Mouse (Mus musculus): ENCODE results near the gene Capza2. TPM values are rescaled to one million over a fixed set of nuclear protein-coding genes. Genes with fewer than 3 reads are reported as not detected.
A peak's percentile ranks its signal among the peaks of the same experiment; 100 is the strongest.
"Not testable (repeated sequence)": the region's sequence is repeated elsewhere in the genome, so short reads cannot be mapped to it uniquely, and the experiment has no call there.

Capza2 gene
- total RNA-seq, 2 experiments from 2014 or later: 277 to 334 TPM

- peak; percentile 37; the same call in 1 of the 2 replicates for ATAC-seq (replicated peaks; ENCODE audit: poor library complexity)
Observed at GRCm38 (mm10) chr6:17696321-17696734, 60.3 kb downstream of the Capza2 start.

GRCm38 (mm10) chr6:17700936-17701612 is 65.0 kb downstream of the Capza2 start:
- ATAC-seq (replicated peaks; ENCODE audit: poor library complexity): no peak

- not testable (repeated sequence) for ATAC-seq (replicated peaks; ENCODE audit: poor library complexity)
Observed at GRCm38 (mm10) chr6:17704038-17704437, 68.0 kb downstream of the Capza2 start.

GRCm38 (mm10) chr6:17705973-17706372 is 69.9 kb downstream of the Capza2 start:
- peak; percentile 70 for ATAC-seq (replicated peaks; ENCODE audit: poor library complexity)

Other genes with a start within 250 kb of the Capza2 start
- gene Met, start 172.4 kb upstream of the Capza2 start, total RNA-seq (2015): 28.2 and 33.6 TPM in 2 replicates
- 21.6 and 21.9 TPM in 2 replicates for gene Met, start 172.4 kb upstream of the Capza2 start, total RNA-seq (2017)
- gene St7, start 56.7 kb downstream of the Capza2 start, total RNA-seq (2015): 32.6 and 46.3 TPM in 2 replicates
- 37.4 and 40.3 TPM in 2 replicates for gene St7, start 56.7 kb downstream of the Capza2 start, total RNA-seq (2017)

All from megakaryocyte progenitor cell, adult 5-6 weeks (primary cell).